Mouse (Mus musculus) midbrain, embryonic 12.5 days (tissue): ENCODE measurements around the gene Tifab. TPM values are rescaled to one million over a fixed set of nuclear protein-coding genes. Genes with fewer than 3 reads are reported as not detected.
"Not testable (repeated sequence)": the region's sequence is repeated elsewhere in the genome, so short reads cannot be mapped to it uniquely, and the experiment has no call there.

Source experiments
- ATAC-seq: fragments of 200-750 bp; cut with Nextera tagmentation; 2 replicates; pipeline ENCODE4 v1.8.0; 2017; ENCODE audit warnings: low read depth, moderate TSS enrichment, moderate library complexity; ENCODE audit not compliant: low FRiP score
- H3K27ac ChIP-seq: fragments of 300-500 bp; sonication (generic); replicated peaks from 2 replicates; pipeline ENCODE4 v1.5.1; 2016; ENCODE audit warnings: mild to moderate bottlenecking
- H3K27me3 ChIP-seq: fragments of 300-500 bp; sonication (generic); 2 replicates; pipeline ENCODE4 v1.6.1; 2016; ENCODE audit warnings: mild to moderate bottlenecking
- H3K36me3 ChIP-seq: fragments of 300-500 bp; sonication (generic); 2 replicates; pipeline ENCODE4 v1.6.1; 2016
- H3K4me1 ChIP-seq: fragments of 300-500 bp; sonication (generic); 2 replicates; pipeline ENCODE4 v1.6.1; 2016
- H3K4me2 ChIP-seq: fragments of 300-500 bp; sonication (generic); replicated peaks from 2 replicates; pipeline ENCODE4 v1.6.1; 2016; ENCODE audit warnings: mild to moderate bottlenecking, moderate library complexity
- H3K4me3 ChIP-seq: fragments of 300-500 bp; sonication (generic); 2 replicates; pipeline ENCODE4 v1.5.1; 2016; ENCODE audit warnings: mild to moderate bottlenecking
- H3K9ac ChIP-seq: fragments of 300-500 bp; sonication (generic); replicated peaks from 2 replicates; pipeline ENCODE4 v1.6.1; 2016; ENCODE audit warnings: mild to moderate bottlenecking, moderate library complexity
- H3K9me3 ChIP-seq: fragments of 300-500 bp; sonication (generic); 2 replicates; pipeline ENCODE4 v1.6.1; 2016; ENCODE audit warnings: mild to moderate bottlenecking
- WGBS: fragments of 180-500 bp; shearing (Covaris S2); methylation state at CpG from one replicate; pipeline ENCODE4 v1.1.7; 2016; 5-methylcytosine and 5-hydroxymethylcytosine counted together
- polyA plus RNA-seq: library from polyadenylated mRNA; unstranded; fragments of >200 nt; fragmentation: Nextera tagmentation; extraction: Ambion mirVana; gene quantifications from 2 replicates; pipeline ENCODE4 v1.2.1, GENCODE M21; 2016

Gene Tifab
- polyA plus RNA-seq, 1 experiment from 2014 or later: 1.1 TPM

DNA sequence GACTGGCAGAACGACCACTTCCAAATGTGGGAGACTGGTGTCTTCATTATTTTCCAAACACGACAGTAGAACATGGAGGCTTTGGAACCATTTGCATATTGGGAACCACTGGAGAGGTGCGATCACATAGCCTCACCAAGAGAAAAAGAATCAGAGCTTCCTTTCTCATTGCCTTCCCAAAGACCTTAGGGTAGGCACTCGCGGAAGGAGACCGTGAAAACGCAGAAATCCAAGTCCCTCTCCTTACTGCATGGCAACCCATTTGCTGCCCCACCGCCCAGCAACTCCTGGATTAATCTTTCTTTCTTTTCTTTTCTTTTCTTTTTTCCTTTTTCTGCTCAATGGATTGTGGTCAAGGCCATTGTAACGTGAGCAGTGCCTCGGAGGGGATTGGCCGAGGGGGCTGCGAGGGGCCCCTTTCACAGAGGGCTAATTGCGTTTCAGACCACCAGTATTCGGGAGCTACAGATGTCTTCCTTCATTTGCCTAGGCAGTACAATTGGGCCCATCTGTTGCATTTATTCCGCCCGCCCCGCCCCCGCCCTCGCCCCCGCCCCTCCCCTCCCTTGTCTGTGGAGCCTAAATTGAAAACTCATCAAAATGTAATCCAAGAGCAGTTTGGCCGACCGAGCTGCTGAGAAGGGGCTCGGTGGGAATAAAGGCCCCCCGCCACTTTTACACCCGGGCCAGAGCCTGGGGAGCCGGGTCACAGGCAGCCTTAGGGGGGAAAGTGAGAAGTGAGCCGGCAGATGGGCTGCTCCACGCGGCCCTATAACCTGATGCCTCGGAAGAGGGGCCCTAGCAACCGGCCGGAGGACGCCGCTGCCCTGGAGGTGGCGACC is 29.8 kb upstream of the Tifab start:
- Histone ChIP-seq H3K36me3 (no peaks in the 10 kb centered on the region), H3K4me1 (peaks cover 20% of the 10 kb centered on the region), H3K9me3 (peaks cover 11% of the 10 kb centered on the region), H3K4me3 (no peak overlapping the region), H3K9ac (no peak overlapping the region), H3K4me2 (peak overlapping the region; percentile 43), H3K27me3 (peaks cover 78% of the 10 kb centered on the region), H3K27ac (peak overlapping the region; percentile 86)
- ATAC-seq: peak; percentile 95
- WGBS: 2% methylated on average over 35 of the region's 35 CpGs

DNA sequence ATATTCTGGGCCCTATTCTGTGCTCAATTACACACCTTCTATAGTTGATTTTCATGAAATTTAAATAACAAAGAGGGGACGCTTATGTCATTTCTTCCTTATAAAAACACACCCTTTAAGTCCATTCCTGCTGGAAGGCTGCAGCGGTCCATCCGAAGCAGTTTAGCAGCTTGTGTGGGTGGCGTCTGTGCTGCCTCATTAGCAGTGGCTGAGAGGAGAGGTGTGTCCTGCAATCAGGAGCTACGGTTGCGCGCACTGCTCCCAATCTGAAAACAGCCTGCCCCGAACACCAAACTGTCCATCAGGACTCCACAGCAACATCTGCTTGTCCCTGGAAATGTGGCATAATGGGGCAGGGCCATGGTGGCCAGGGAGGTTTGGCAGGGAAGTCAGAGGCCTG is 20.8 kb upstream of the Tifab start:
- Histone ChIP-seq H3K4me1 (peaks cover 21% of the 10 kb centered on the region), H3K9me3 (no peaks in the 10 kb centered on the region), H3K4me2 (0 out of 2 replicates have a peak overlapping the region, but pooled peaks have one; percentile 16), H3K27ac (peak overlapping the region; percentile 39), H3K4me3 (no peak overlapping the region), H3K27me3 (peaks cover 74% of the 10 kb centered on the region), H3K36me3 (no peaks in the 10 kb centered on the region), H3K9ac (no peak overlapping the region)
- 0 out of 2 replicates have a peak, but pooled peaks have one; percentile 65 for ATAC-seq
- 39% methylated on average over 8 of the region's 8 CpGs for WGBS

DNA sequence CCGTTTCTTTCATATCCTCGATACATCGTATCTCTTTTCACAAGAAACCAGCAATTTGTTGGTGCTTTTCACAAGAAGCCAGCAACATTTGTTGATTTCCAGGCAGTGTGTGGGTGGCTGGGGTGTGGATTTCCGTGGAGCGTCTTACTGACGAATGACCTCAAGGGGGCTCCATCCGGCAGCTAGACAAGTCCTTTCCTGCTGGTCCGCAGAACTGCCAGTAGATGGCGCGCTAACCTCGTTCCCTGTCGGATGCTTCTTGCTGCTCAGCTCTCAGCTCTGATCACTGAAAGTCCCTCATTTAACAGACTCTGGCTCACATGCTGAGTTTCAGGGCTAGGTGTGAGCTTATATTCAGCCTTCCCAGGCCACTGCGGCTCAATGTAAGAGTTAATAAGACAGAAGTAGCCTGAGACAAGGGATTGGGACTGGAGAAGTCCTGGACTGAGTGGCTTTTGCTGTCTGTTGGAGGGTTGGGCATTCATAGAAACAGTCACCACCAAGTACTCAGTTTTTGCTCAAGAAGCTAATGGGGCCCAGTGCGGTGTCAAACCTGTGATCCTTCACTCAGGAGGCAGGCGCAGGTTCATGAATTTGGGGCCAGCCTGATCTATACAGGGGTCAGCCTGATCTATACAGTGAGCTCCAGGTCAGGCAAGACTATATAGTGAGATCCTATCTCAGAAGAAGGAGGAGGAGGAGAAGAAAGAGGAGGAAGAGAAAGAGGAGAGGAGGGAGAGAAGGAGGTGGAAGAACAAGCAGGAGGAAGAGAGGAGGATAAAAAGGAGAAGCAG is 19.0 kb upstream of the Tifab start:
- no peaks in the 10 kb centered on the region for H3K36me3 ChIP-seq
- peaks cover 21% of the 10 kb centered on the region for H3K4me1 ChIP-seq
- WGBS: 12% methylated on average over 15 of the region's 15 CpGs
- no peak overlapping the region for H3K4me2 ChIP-seq
- no peak overlapping the region for H3K4me3 ChIP-seq
- H3K27me3 ChIP-seq: peaks cover 69% of the 10 kb centered on the region
- ATAC-seq: peak; percentile 58; the same call in 1 of the 2 replicates
- H3K27ac ChIP-seq: no peak overlapping the region
- no peak overlapping the region for H3K9ac ChIP-seq
- H3K9me3 ChIP-seq: no peaks in the 10 kb centered on the region

DNA sequence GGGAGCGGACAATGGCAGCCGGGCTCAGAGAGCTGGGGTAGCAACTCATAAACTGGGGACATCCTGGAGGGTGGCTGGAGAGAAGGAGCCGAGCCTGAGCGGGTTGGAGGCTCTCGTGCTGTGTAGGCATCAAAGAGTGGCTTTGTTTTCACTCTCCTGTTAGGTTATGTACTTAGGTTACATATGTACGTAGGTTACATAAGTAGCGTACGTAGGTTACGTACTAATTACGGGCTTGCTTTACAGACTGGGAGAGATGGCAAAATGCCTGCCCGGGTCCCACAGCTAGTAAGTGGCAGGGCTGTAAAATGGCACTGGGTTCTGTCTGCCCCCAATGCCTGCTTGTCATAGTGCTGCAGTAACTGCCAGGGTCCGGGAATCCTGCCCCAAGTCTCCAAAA is 18.3 kb upstream of the Tifab start:
- no peaks in the 10 kb centered on the region for H3K9me3 ChIP-seq
- peaks cover 21% of the 10 kb centered on the region for H3K4me1 ChIP-seq
- H3K36me3 ChIP-seq: no peaks in the 10 kb centered on the region
- 62% methylated on average over 12 of the region's 12 CpGs for WGBS
- no peak overlapping the region for H3K4me2 ChIP-seq
- ATAC-seq: peak; percentile 44; the same call in 1 of the 2 replicates
- peaks cover 64% of the 10 kb centered on the region for H3K27me3 ChIP-seq
- no peak overlapping the region for H3K9ac ChIP-seq
- no peak overlapping the region for H3K4me3 ChIP-seq
- H3K27ac ChIP-seq: no peak overlapping the region

DNA sequence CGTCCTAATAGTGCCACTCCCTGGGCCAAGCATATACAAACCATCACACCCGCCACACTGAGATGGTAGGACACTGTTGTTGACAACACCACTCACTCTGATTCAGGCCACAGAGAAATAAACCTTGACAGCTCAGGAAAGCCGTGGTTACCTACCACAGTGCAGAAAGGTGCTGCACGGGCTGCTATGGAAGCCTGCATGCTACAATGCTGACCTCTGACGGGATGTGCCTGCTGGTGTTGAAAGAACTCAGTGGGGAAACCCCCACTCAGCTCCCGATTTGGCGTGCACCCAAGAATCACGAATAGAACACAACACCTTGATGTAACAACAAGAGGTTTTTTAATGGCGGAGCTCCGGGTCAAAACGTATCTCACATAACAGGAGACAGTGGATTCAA is 17.1 kb upstream of the Tifab start:
- WGBS: 90% methylated on average over 11 of the region's 11 CpGs
- not testable (repeated sequence) for ATAC-seq, H3K9ac ChIP-seq

DNA sequence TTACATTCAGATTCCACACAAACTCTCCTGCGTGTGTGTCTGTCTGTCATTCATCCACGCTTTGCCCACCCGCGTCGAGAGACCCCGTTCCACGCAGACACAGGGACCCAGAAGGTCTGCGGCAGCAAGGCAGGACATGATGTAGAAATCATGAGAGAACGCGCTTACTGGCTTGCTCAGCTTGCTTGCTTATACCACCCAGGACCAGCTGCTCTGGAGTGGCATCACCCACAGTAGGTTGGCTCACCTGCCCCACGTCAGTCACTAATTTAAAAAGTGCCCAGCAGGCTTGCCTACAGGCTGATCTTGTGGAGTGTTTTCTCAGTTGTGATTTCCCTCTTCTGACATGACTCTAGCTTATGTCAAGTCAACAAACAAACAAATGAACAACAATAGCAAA is 15.5 kb upstream of the Tifab start:
- not testable (repeated sequence) for H3K4me2 ChIP-seq, H3K4me3 ChIP-seq, H3K27ac ChIP-seq, H3K36me3 ChIP-seq, H3K9me3 ChIP-seq, ATAC-seq, H3K9ac ChIP-seq
- WGBS: 91% methylated on average over 11 of the region's 11 CpGs
- peaks cover 46% of the 10 kb centered on the region for H3K27me3 ChIP-seq
- peaks cover 15% of the 10 kb centered on the region; the same call in 1 of the 2 replicates for H3K4me1 ChIP-seq

More for the DNA sequence above, 17.1 kb upstream of the Tifab start:
- H3K4me3 ChIP-seq, H3K36me3 ChIP-seq, H3K4me2 ChIP-seq, H3K9me3 ChIP-seq, H3K27ac ChIP-seq: not testable (repeated sequence)
- Histone ChIP-seq H3K27me3 (peaks cover 60% of the 10 kb centered on the region), H3K4me1 (peaks cover 21% of the 10 kb centered on the region)

DNA sequence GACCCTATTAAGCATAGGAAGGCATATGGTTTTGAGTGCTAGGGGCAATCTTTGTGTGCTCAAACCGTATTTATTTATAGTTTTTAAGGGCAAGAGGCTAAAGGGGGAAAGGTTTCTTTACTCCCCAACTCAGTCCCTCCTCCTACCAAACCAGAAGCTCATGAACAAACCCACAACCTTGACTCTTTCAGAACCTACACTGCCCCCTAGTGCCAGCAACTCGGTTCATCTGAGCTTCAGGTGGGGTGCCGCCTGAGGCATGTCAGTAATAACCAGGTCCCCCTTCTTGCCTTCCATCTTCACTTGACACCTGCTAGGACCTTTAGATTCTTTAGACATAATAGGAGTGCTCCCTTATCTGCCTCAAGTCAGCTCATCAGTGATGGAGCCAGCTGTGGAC is 12.5 kb upstream of the Tifab start:
- H3K4me2 ChIP-seq: no peak overlapping the region
- WGBS: 48% methylated on average over 3 of the region's 3 CpGs
- H3K27ac ChIP-seq: no peak overlapping the region
- no peaks in the 10 kb centered on the region for H3K4me1 ChIP-seq
- no peak overlapping the region for H3K9ac ChIP-seq
- ATAC-seq: no peak
- H3K36me3 ChIP-seq: no peaks in the 10 kb centered on the region
- no peak overlapping the region for H3K4me3 ChIP-seq
- peaks cover 22% of the 10 kb centered on the region for H3K27me3 ChIP-seq
- H3K9me3 ChIP-seq: no peaks in the 10 kb centered on the region

DNA sequence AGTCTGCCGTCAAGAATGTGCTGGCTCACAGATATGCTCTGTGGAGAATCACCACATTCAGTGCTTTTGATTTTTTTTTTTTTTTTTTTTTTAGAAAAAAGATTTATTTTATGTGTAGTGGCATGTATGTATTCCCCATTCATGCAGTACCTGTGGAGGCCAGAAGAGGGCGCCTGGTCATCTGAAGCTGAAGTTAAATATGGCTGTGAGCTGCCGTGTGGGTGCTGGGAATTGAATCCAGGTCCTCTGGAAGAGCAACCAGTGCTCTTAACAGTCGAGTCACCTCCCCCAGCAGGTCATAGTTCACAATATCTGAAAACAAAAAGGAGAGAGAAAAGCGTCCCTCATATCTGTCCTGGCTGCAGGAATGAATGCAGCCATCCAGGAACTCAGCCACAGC is 11.0 kb upstream of the Tifab start:
- Histone ChIP-seq H3K4me2 (no peak overlapping the region), H3K27ac (no peak overlapping the region), H3K4me1 (no peaks in the 10 kb centered on the region), H3K36me3 (no peaks in the 10 kb centered on the region), H3K27me3 (peaks cover 14% of the 10 kb centered on the region), H3K4me3 (no peak overlapping the region), H3K9me3 (no peaks in the 10 kb centered on the region), H3K9ac (no peak overlapping the region)
- ATAC-seq: no peak
- 77% methylated on average over 5 of the region's 5 CpGs for WGBS

DNA sequence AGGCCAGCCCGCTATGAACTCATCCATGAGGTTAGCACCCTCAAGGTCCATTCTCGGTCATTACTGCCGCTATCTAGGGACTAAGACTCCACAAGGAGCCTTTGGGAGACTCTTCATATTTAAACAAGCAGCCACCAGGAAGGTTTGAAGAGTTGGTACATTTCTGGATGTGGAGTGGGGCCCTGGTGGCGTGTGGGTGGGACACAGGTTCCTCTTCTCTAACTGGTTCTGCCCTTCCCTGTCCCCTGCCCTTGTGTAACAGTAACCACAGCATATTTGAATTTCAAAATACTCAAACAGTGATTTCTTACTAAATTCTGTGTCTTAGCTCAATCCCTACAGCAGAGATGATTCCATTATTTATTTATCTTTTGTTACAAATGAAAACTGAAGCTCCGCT is 5.0 kb upstream of the Tifab start:
- Histone ChIP-seq H3K27ac (no peak overlapping the region), H3K4me2 (no peak overlapping the region), H3K4me3 (no peak overlapping the region), H3K27me3 (0 out of 2 replicates have a peak, but pooled peaks cover 10% of the 10 kb centered on the region), H3K4me1 (no peaks in the 10 kb centered on the region), H3K36me3 (no peaks in the 10 kb centered on the region), H3K9me3 (no peaks in the 10 kb centered on the region), H3K9ac (no peak overlapping the region)
- 91% methylated on average over 5 of the region's 5 CpGs for WGBS
- ATAC-seq: no peak

DNA sequence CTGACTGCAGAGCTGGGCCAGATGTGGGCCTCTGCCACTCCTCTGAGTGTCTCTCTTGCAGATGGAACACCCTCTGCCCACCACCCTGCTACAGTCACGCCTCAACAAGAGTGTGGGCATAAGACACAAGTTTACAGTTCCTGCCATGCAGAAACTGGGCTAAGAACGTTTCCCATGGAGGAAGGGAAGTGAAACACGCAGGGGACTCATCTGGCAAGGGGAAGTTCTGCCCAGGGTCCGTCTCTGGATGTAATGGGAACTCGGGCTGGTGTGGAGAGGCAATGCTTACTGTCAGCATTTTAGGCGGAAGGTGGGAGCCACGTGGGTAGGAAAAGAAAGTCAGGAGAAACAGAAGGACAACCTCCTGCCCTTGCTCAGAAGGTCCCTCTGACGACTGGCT is 2.7 kb upstream of the Tifab start:
- Histone ChIP-seq H3K27ac (no peak overlapping the region), H3K4me3 (no peak overlapping the region), H3K4me2 (no peak overlapping the region), H3K27me3 (peaks cover 10% of the 10 kb centered on the region; the same call in 1 of the 2 replicates), H3K36me3 (no peaks in the 10 kb centered on the region), H3K9me3 (no peaks in the 10 kb centered on the region), H3K4me1 (no peaks in the 10 kb centered on the region), H3K9ac (no peak overlapping the region)
- ATAC-seq: no peak
- 76% methylated on average over 8 of the region's 8 CpGs for WGBS

DNA sequence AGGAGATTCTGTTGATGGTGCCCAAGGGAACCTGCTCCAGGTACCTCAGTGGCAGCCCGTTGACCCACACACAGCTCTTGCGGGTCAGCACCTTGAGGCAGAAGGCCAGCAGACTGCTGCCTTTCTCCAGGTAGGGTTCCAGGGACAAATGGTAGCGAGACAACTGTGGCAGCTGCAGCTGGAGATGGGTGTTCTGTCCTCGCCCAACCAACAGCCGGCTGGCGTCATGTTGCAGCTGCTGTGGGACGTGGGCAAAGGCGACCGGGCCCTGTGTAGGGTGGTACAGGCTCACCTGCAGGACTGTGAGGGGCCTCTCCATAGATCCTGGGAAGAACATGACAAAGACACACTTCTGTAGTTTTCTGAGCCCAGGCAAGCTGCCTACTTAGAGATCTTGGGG is 2.4 kb downstream of the Tifab start:
- no peaks in the 10 kb centered on the region for H3K36me3 ChIP-seq
- no peak overlapping the region for H3K4me2 ChIP-seq
- 87% methylated on average over 9 of the region's 9 CpGs for WGBS
- no peaks in the 10 kb centered on the region for H3K4me1 ChIP-seq
- H3K9ac ChIP-seq: no peak overlapping the region
- H3K27me3 ChIP-seq: peaks cover 6% of the 10 kb centered on the region; the same call in 1 of the 2 replicates
- H3K4me3 ChIP-seq: no peak overlapping the region
- H3K27ac ChIP-seq: no peak overlapping the region; the same call in 1 of the 2 replicates
- no peak for ATAC-seq
- no peaks in the 10 kb centered on the region for H3K9me3 ChIP-seq

DNA sequence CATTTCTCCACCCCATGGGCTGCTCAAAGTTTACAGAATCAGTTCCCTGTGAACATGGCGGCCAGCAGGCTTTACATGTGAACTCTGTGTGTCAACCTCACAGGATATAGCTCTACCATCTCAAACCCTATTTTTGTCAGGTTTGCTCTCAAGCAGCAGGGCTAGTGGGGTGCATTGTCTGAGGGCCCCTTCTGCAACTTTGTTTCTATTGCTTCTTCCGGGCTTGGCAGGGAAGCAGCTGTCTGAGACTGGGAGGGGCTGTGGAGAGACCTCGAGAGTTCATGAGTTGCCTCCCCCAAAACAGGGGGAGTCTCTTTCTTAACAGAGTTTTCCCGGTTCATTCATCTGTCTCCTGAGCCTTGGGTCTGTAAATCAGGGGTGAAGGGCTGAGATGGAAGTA is 2.8 kb downstream of the Tifab start:
- H3K27me3 ChIP-seq: peaks cover 6% of the 10 kb centered on the region; the same call in 1 of the 2 replicates
- no peak overlapping the region for H3K4me2 ChIP-seq

More for the DNA sequence above, 2.8 kb downstream of the Tifab start:
- ATAC-seq: no peak
- Histone ChIP-seq H3K9ac (no peak overlapping the region), H3K9me3 (no peaks in the 10 kb centered on the region), H3K4me1 (no peaks in the 10 kb centered on the region), H3K27ac (no peak overlapping the region; the same call in 1 of the 2 replicates), H3K36me3 (no peaks in the 10 kb centered on the region), H3K4me3 (no peak overlapping the region)
- 76% methylated on average over 4 of the region's 4 CpGs for WGBS
